Mouse (Mus musculus): ENCODE data around the gene Ogfod2.

DNA sequence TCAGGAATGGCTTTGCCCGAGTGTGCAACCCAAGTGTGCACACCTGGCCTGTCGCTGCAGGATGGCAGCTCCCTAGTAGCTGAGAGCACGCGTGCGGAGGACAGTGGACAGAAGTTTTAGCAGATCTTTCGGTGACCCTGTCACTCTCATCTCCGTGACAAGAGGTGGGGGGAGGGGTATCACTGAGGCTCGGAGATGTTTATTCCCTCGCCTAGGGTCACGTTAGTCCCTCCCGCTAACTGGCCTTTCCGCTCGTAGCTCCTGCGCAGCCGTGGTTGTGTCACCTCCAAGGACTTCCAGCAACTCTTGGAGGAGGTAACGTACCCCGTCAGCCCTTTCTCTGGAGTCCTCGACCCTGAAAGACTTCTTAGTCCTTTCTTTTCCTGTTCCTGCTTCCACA lies 434 bp downstream of the Ogfod2 start:
- TF ChIP-seq POLR2A (IDR thresholded peaks at IDR 0.05; ENCODE audit: low read depth, low read length) (no peak), CTCF (conservative IDR thresholded peaks at IDR 0.05; ENCODE audit: insufficient read depth, insufficient read length, low read depth, low read length) (no peak)
